Mouse (Mus musculus) urinary bladder, postnatal 36 days (tissue): ENCODE data around the gene Gm11639.

ENCODE experiments used
- DNase-seq, 2 experiments: peaks; one replicate each; pipeline ENCODE4 v3.0.0; 2022; ENCODE audit warnings: low spot score in 2 of 2, mixed read lengths in 1 of 2

The Gm11639 gene

DNA sequence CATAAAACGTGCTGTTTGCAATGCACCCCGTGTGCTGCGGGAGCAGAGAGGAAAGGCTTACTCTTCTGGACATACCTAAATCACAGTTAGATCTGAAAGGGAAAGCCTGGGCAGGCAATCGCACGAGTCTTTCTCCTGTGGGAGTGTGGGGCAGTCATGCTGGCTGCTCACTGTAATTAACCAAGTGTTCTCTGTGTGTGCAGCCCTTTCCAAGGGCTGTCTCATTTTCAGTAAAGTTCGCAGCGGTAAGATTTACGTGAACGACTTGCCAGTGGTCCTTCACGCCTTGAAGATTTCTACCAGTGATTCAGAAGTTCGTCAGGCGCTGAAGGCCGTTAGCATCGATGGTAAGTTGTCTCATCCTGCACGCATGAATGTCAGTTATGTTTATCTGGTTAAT lies 18.6 kb downstream of the Gm11639 start:
- DNase-seq, result no peak

DNA sequence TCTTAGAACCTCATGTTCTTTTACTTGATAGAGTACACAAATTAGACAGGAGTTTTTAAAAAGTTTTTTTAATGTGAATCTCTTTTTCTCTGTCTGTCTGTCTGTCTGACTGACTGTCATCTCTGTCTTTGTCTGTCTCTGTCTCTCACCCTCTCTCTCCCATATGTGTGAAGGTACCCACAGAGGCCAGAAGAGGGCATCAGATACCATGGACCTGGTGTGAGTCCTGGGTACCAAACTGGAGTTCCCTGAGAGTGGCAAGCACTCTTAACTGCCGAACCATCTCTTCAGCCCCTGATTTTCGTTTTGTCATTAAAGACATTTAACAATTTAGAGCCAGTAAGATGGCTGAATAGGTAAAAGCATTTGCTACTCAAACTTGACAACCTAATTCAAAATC lies 21.6 kb downstream of the Gm11639 start:
- no peak for DNase-seq

DNA sequence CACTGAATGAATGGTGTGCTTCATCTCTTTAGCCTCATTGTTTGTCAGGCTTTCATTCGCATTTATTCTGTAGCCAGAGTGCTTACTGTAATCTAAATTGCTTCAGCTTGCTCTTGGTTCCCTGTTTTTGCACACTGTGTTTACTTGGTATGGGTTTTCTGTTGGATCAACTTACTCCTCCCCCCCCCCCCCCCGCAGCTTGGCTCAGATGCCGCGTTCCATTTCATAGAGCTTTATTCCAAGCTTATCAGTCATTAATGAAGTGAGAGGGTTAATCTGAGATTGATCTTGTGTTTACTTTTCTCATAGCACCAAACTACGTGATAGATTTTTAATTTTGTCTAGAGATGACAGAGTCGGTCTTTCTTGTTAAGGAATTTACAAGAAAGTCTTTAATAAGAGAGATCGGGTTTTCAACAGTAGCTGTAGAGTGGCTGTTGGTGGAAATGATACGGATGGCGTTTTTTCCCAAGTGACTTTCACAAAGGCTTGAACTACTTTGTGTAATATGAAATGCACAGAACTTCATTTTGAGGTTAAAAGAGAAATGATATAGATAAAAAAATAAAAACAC lies 59.6 kb downstream of the Gm11639 start:
- DNase-seq, result no peak

DNA sequence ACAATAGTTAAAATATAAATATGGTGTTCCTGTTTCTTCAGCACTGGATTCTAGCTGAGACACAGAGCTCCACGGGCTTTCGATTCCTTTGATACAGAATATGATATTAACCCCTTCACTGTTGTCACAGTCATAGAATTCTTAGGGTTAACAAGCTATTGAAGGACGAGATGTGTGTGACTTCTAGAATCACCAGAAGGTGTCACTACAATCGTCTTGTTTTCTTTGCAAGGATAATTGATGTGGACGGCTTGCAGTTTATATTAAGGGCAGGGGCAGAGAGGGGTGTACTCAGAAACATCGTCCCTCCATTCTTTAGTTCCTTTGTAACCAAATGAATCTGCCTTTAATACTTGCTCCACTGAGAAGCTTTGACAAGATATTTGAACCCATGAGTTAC lies 80.3 kb downstream of the Gm11639 start:
- DNase-seq, result no peak

DNA sequence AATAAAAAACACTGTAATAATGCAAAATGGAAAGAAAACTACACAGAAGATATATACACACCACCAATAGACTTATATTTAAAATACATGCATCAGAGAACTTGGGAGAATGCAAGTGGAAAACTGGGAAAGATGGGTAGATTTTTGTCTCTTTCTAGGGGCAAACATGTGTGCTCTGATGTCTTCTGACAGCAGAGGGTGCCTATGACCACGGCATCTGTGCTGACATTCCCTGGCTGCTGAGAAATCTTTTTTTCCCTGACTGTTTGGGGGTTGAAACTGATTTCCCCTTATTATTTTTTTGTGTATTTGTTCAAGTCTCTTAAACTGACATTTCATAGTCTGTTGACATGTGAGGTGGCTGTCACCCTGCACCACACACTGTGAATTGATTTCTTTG lies 81.6 kb downstream of the Gm11639 start:
- DNase-seq, result no peak

DNA sequence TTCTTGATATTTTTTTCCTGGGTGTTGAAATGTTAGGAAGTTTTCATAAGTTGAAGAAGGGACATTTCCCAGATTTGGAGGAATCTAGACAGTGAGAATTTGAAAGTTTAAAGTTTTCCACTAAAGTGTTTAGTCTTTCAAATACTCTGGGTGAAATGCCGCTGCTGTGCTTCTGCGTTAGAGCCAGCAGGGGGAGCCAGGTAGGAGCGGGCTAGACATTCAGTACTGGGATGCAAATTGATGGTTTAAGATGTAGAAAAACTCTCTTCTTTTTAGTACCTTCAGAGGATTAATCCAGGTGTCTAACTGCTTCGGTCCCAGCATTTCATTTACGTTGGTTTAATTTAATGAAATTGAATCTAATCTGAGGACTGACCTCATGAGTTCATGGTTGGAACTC lies 82.6 kb downstream of the Gm11639 start:
- peak; percentile 14 to 23 for DNase-seq

- DNase-seq, result no peak
These were observed 93.3 kb downstream of the Gm11639 start for GRCm38 (mm10) chr11:104778796-104779195.

DNA sequence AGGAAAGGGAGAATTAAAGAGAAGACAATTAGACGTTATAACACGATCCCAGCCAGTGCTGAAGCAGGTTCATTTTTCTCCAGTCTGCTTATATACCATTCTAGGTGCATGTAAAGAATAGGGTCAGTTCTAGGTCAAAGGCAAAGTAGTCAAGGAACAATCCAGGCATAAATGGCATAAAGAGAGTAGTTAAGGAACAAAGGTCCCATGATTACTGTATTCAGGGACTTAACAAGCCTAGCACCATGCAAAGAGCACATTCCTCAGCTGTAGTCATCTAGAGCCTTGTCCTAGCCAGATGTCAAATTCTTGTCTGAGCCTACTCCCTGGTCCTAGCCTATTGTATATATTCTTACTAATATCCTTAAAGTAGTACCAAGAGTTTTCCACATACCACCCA lies 259.2 kb downstream of the Gm11639 start:
- DNase-seq, result no peak

- DNase-seq, result no peak
These were observed 266.8 kb downstream of the Gm11639 start for GRCm38 (mm10) chr11:104952349-104952748.

GRCm38 (mm10) chr11:104967862-104968261 lies 282.4 kb downstream of the Gm11639 start:
- DNase-seq, result no peak

GRCm38 (mm10) chr11:104968388-104968787 lies 282.9 kb downstream of the Gm11639 start:
- DNase-seq, result no peak

DNA sequence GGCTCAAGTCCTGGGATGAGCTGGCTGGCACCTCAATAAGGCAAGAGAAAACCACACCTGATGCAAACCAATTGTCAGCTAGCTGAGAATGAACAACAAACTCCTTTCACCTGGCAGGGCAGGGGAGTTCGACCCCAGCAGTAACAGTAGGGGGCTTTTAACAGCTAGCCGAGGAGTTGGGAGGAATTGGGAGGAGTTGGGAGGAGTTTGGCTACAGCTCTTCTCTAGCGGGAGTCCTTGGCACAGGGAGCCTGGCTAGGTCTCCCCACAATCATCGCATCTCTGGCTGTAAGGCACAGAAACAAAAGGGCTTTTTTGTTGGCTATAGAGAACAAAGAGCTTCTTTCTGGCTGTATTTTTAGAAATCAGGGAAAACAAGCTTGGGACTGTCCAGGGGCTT lies 285.8 kb downstream of the Gm11639 start:
- no peak for DNase-seq

DNA sequence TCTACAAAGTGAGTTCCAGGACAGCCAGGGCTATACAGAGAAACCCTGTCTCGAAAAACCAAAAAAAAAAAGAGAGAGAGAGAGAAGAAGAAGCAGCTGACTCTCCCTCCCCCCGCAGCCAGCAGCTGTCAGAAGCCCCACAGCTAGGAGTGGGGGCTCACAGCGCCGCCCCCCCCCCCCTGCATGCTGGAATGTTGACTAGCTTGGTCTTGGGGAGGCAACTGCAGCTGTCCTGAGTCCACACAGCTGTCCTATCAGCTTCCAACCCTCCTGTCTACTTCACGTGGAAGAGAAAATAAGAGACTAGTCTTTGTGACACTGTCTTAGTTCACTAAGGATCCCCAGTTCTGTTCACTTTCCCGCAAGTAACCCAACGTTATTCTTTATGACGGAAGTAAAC lies 287.0 kb downstream of the Gm11639 start:
- DNase-seq, result no peak

GRCm38 (mm10) chr11:104977976-104978375 lies 292.5 kb downstream of the Gm11639 start:
- no peak for DNase-seq

- DNase-seq, result no peak
These were observed 296.0 kb downstream of the Gm11639 start for GRCm38 (mm10) chr11:104981342-104982055.

- DNase-seq, result no peak
These were observed 323.7 kb downstream of the Gm11639 start for GRCm38 (mm10) chr11:105009232-105009631.

DNA sequence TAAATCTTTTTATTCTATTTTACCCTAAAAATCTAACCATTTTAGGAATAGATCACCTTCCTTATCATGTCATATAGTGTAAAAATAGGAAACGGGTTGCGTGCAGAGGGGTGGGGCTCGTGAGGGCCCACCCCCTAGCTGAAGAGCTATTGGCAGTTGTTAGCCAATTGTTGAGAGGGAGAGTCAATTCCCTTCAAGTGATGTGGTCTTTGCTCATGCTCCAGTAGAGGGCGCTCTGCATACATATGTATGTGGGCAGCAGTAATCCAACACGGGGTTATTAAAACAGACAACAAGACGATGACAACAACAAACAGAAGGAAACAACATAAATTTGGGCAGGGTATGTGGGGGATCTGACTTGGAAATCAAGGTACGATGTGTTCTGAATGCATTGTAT lies 335.6 kb downstream of the Gm11639 start:
- DNase-seq, result no peak

DNA sequence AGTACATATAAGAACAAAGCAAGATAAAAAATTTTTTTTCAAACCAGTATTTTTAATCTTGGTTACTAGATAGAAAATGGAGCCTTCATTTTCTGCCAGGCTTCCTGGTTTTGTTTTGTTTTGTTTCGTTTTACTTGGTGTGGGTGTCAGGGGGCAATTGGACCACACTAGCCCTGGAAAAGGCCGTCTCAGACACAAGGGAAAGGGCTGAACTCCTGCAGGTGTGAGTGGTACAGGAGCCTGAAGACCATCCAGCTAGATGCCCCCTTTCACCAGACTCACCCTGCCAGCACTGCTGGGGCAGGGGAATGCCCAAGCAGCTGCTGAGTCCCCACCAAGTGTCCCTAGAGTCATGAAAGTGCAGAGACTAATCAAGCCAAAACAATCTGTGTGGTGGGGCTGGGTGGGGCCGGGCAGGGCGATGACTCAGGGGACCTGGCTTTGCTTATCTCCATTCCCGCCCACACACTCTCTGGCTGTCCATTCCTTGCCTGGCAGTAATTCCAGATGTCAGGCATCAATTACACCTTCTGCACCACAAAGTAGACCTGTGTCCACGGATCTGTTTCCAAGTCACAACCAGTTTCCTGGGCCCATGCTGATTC lies 343.3 kb downstream of the Gm11639 start:
- DNase-seq, result peak in 1 of 2 experiments; percentile 13

- no peak for DNase-seq
These were observed 344.0 kb downstream of the Gm11639 start for GRCm38 (mm10) chr11:105029525-105029924.

GRCm38 (mm10) chr11:105030229-105030628 lies 344.7 kb downstream of the Gm11639 start:
- no peak for DNase-seq

DNA sequence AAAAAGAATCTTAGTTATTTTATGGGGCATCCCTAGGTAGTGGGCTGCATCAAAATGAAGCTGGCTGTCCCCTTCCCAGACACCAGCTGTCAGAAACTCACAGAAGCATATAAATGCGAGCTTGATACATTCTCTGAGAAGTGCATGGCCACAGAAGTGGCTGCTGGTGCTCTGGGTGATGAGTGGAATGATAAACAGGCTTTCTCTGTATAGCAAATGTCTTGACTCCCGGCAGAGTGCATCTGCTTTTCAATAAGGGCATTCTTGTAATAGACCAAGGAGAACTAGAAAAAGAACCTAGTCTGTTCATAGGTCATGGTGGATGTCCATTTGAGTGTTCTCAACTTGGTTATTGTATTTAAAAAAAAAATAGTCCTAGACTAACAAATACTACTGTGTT lies 345.6 kb downstream of the Gm11639 start:
- no peak for DNase-seq

GRCm38 (mm10) chr11:105035081-105035480 lies 349.6 kb downstream of the Gm11639 start:
- no peak for DNase-seq

- DNase-seq, result no peak
These were observed 377.8 kb downstream of the Gm11639 start, which contains the start of gene Efcab3 for GRCm38 (mm10) chr11:105063292-105063691. Gene Efcab3, plus strand, starts transcription at chr11:105063592.
